8 mouse cellular contexts compared by ENCODE assay signal in genomic region chr14:45219281-45220089, GRCm38 (mm10). TPM values are rescaled to one million over a fixed set of nuclear protein-coding genes. Genes with fewer than 3 reads are reported as not detected.
DNase-seq lines count a peak whose midpoint lies in the region; ATAC-seq and TF ChIP-seq lines count a peak whose summit lies in the region.

TSS of gene Gpr137c (plus strand) at chr14:45219717.

- WGBS in lung, adult 2 months, result under 1% methylated on average over 74 of the region's 86 CpGs
- under 1% methylated on average over 71 of the region's 86 CpGs for WGBS in neural tube, embryonic 15.5 days

- H3K27ac ChIP-seq in layer of hippocampus, adult 2 months, result peak within 1 kb of the TSS; percentile 94
- peak within 1 kb of the TSS; percentile 96 for H3K27ac ChIP-seq in neural tube, embryonic 15.5 days (replicated peaks)

- peak; percentile 19 for TF ChIP-seq CTCF in layer of hippocampus, adult 2 months (conservative IDR thresholded peaks at IDR 0.05)
- no peak for TF ChIP-seq CTCF in lung, adult 2 months (IDR thresholded peaks at IDR 0.05; ENCODE audit: insufficient read depth, low read length)

- ATAC-seq in neural tube, embryonic 15.5 days (ENCODE audit: low FRiP score), result peak; percentile 97

- DNase-seq in Muller cell, postnatal 12 days (ENCODE audit: inconsistent ontology term), result peak; percentile 100
- DNase-seq in cerebellum, adult 9-10 months, result peak; percentile 100
- DNase-seq in forelimb bud, embryonic 11.5 days (ENCODE audit: low read depth, low spot score), result peak; percentile 99
- peak; percentile 98 for DNase-seq in heart, postnatal 4 days
- peak; percentile 97 to 99 for DNase-seq in layer of hippocampus, adult 2 months (ENCODE audit: low spot score in 2 of 2)
- peak; percentile 98 for DNase-seq in lung, adult 2 months
- peak; percentile 98 for DNase-seq in testis, postnatal 10 days (ENCODE audit: low spot score)

- no peaks in the 10 kb centered on the region for H3K9me3 ChIP-seq in neural tube, embryonic 15.5 days (replicated peaks)

- peak within 1 kb of the TSS; percentile 78 for H3K4me2 ChIP-seq in neural tube, embryonic 15.5 days

- peak within 1 kb of the TSS; percentile 85 for H3K4me3 ChIP-seq in layer of hippocampus, adult 2 months
- H3K4me3 ChIP-seq in lung, adult 2 months (replicated peaks; ENCODE audit: extremely low read depth, low read depth, low read length), result peak within 1 kb of the TSS; percentile 77
- peak within 1 kb of the TSS; percentile 93 for H3K4me3 ChIP-seq in neural tube, embryonic 15.5 days (replicated peaks)

- peak; percentile 73; the same call in 1 of the 2 replicates for TF ChIP-seq POLR2A in lung, adult 2 months (IDR thresholded peaks at IDR 0.05; ENCODE audit: borderline replicate concordance, extremely low read depth, low read depth, low read length)

- peak within 1 kb of the TSS; percentile 97 for H3K9ac ChIP-seq in neural tube, embryonic 15.5 days (replicated peaks)

- peaks cover 9% of the 10 kb centered on the region; the same call in 1 of the 2 replicates for H3K4me1 ChIP-seq in lung, adult 2 months (ENCODE audit: control insufficient read depth, insufficient read depth, low read length)
- H3K4me1 ChIP-seq in neural tube, embryonic 15.5 days, result peaks cover 20% of the 10 kb centered on the region

- H3K27me3 ChIP-seq in neural tube, embryonic 15.5 days (replicated peaks), result no peaks in the 10 kb centered on the region

- H3K36me3 ChIP-seq in neural tube, embryonic 15.5 days, result no peaks in the 10 kb centered on the region

RNA-seq across cellular contexts. Expression of gene Gpr137c, which starts in this region (rescaled TPM):
- total RNA-seq in heart, postnatal 4 days (2021), result 1 to 10 TPM; 4.9 to 5.5 TPM
- 10 to 100 TPM; 23.3 to 23.4 TPM for total RNA-seq in layer of hippocampus, adult 2 months (2021)
- polyA plus RNA-seq in lung, adult 2 months (2012; rRNA removed), result 3.8 and 6.7 TPM in 2 replicates
- polyA plus RNA-seq in neural tube, embryonic 15.5 days (2015; fragmentation: Nextera tagmentation; extraction: Ambion mirVana), result 11.7 and 12.9 TPM in 2 replicates

Comparison
In these comparisons a context has a peak if more than half of its experiments do, and no peak if none do; other contexts are left out.
1. Peak in every context shown above with its lines: DNase-seq, ATAC-seq, H3K4me3 ChIP-seq and H3K27ac ChIP-seq.